Mouse (Mus musculus): ENCODE results near the gene Gm43552.
"Not testable (repeated sequence)": the region's sequence is repeated elsewhere in the genome, so short reads cannot be mapped to it uniquely, and the experiment has no call there.

Gene Gm43552

DNA sequence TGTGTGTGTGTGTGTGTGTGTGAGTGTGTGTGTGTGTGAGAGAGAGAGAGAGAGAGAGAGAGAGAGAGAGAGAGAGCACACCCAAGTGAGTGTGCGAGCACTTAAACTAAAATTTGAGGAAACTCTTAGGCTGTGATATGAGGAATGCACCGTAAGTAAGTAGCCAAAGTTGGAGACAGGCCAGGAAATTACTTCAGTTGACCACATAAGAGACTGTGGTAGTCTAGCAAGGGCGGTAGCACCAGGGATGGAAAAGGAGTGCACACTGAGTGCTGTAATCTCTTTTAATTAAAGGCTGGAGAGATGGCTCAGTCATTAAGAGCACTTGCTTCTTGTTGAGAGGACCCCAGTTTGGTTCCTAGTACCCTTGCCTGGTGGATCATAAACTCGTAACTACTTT, 2.8 kb downstream of the Gm43552 start:
- DNase-seq = no peak

DNA sequence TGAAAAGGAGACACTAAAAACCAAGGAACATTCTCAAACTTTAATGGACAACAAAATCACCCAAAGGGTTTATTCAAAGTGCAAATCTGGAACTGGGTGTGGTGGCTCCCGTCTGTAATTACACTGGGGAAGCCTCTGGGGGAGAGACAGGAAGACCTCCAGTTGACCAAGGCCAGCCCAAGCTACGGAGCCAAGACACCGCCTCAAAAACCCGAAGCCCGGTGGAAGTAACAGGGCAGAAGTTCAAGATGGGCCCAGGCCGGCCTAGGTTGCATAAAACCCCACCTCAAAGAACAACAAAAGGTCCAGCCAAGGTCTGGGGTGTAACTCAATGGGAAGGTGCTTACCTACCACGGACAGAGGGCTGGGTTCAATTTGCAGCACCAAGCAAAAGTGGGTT, 3.9 kb downstream of the Gm43552 start:
- no peak for DNase-seq

DNA sequence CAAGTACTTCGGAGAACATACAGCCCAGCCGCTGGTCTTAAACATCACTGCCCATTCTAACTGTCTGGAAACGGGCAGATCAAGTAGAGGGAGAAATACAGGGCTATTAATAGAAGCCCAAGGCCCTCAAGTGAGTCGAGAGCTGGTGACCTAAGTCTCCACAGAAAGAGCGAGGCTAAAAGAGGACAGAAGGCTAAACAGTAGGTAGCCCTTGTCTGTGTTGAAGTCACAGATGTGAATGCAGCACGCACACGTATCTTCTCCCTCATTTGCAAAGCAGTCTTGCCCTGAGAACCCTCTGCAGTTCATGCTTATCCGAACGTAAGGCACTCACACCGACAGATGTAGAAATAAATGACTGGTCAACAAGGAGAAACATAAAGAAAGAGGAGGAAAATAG, 5.3 kb downstream of the Gm43552 start:
- DNase-seq = no peak

DNA sequence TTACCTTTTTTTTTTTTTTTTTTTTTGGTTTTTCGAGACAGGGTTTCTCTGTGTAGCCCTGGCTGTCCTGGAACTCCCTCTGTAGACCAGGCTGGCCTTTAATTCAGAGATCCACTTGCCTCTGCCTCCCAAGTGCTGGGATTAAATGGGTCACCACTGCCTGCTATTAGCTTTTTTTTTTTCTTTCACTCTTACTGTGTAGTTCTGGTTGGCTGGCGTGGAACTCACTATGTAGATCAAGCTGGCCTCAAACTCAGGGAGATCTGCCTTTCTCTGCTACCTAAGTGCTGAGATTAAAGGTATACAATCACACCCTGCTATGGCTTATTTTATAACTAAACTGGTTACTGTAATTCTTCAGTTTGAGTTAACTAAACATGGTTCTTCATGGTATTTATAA, 6.1 kb downstream of the Gm43552 start:
- no peak for DNase-seq

DNA sequence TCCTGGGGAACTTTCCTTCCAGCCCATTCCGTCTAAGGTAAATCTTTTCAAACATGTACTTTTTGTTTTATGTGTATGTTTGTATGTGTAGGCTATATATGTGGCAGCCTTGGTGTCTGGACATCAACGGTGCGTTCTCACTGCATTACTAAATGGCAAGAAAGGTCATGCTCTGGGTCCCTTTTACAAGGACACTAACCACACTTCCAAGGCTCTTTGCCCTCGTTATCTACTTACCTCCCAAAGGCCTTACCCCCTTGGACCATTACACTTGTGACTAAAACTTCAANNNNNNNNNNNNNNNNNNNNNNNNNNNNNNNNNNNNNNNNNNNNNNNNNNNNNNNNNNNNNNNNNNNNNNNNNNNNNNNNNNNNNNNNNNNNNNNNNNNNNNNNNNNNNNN, 9.6 kb downstream of the Gm43552 start:
- DNase-seq = no peak

DNA sequence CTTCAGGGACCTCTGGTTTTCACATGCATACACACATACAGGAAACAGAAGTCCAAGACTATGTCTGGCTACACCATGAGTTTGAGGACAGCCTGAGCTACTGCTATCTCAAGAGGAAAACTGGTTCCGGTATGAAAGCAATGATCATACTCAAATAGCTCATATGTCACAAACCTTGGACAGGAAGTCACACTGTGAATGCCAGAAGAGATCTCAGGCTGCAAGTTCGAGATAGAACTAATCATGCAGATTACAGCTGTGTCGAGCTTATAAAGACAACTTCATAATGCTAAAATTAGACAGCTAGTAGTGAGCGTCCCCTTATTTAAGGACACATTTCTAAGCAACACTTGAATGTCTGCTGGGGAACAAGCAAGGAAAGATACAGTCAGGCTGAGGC, 12.1 kb downstream of the Gm43552 start:
- no peak for DNase-seq

DNA sequence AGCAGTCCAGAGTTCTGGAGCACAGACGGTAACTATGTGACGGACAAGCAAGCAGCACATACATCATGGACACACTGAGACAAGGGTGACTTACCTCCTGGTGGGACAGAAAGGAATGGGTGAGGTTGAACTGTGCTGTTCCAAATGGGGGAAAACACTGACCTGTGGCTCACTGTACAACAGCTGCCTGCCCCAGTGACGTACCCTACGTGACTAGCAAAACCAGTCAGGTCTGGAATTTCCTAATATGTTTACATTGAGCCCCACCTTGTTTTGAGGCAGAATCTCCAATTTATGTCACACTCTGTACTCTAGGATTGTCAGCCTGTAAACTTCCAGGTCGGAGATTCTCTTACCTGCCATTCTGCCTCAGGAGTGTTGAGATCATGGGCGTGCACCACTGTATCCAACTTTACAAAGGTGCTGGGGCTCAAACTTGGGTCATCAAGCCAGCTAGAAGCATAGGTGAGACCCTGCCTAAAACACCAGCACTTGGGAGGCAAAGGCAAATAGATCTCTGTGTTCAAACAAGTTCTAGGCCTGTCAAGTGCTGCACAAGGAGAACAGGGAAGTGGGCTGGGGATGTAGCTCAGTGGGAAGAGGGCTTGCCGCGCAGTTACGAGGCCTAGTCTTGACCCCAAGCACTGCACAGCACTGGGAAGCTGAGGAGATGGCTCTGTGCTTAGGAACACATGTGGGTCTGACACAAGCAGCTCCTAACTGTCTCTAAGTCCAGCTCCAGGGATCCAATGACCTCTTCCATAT, 12.8 kb downstream of the Gm43552 start:
- no peak for DNase-seq

DNA sequence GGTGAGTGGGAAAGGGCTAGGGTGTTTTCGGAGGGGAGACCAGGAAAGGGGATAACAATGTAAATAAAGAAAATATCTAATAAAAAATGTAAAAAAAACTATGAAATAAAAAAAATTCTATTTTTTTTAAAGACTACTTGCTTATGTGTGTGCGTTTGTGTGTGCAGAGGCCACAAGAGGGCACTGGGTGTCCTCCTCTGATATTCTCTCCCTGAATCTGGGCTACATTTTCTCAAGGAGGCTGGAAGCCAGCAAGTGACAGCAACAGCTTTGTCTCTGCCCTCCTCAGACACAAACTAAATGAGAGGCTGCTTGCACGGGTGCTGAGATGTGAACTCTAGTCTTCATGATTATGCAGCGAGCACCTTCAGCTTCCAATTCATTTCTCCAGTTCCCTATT, 14.4 kb downstream of the Gm43552 start:
- DNase-seq = no peak

DNA sequence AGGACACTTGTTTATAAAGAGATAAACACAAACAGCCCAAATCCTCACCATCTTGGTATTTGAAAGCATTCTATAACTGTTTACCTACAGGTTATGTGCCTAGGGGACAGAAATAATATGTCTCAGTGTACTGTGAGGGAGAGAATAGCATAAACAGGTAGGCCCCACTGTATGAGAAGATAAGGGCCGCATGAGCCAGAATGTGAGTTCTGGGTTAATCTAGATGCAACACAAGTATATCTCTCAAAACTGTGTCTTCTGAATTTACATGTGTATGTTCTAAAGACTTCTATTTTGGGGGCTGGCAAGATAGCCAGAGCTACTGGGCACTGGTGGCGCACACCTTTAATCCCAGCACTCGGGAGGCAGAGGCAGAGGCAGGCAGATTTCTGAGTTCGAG, 15.9 kb downstream of the Gm43552 start:
- DNase-seq = not testable (repeated sequence)

DNA sequence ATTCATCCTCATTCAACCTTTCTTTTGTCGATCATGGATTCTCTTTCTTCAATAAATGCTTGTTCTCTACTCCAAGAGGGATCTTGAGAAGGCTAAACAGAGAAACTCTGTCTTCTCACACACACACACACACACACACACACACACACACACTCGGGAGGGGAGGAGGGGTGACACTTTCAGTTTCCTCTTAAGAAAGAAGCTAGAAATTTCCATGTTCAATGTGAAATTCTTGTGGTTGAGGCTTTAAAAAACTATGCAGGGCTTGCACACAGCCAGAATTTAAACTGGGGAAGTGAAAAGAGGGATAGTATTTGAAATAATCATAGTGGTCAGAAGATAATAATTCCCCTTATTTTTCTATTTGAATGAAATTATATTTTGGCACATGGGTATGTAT, 16.8 kb downstream of the Gm43552 start:
- DNase-seq = no peak

DNA sequence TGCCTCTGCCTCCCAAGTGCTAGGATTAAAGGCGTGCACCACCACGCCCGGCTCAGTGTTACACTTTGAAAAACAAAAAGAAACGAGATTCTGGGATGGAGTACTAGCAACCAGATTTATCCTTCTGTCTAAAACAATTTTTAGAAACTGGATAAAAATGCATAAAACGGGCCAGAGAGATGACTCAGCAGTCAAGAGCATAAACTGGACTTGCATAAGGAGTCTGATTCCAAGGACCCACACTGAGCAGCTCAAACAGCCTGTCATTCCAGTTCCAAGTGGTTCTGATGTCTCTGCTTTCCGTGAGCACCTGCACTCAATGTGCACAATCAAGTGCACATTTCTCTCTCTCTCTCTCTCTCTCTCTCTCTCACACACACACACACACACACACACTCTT, 22.9 kb downstream of the Gm43552 start:
- no peak for DNase-seq

DNA sequence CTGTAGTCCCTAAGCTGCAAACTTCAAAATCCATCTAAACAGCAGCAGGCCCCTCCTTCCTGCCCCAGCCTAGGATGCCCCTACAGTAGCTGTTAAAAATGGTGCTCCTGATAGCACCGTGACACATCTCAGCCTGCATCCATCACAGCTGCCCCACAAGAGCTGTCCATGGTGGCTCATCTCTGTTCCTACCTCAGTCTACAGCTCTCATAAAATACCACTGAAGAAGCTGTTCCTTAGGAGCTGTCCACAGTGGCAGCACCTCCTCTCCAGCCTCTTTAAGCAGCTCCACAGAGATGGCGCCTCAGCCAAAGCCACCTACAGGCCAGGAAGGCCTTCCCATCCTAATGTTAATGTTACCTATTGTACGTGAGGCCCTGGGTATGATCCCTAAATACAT, 25.7 kb downstream of the Gm43552 start:
- no peak for DNase-seq

DNA sequence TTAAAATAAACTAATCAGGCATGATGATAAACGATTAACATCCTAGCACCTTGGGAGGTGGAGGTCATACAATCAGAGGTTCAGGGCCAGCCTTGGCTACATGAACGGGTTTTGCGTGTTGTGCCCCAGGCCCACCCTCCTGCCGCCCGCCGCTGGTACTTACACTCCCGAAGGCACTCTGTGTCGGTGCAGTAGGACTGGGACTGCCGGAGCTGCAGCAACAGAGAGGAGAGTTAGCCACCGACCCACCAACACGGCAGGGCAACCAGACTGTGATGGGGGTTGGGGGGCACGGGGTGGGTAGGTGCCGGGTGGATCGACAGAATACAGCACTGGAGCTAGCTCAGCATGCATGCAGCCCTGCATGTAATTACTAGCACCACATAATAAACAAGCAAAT, 32.3 kb downstream of the Gm43552 start:
- no peak for DNase-seq

DNA sequence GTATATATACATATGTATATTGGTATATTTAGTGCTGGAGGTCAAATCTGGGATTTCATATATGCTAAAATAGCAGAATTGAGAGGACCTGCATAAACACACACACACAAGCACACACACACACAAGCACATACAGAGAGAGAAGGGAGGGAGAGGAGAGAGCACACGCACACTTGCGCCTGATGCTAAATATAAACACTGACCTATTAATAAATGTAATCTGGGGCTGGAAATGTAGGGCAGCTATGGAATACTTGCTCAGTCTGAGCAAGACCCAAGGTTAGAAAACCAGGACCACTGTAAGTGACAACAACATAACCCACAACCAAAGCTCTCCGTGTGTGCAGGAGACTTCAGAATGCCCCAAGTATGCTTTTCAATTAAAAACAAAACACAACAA, 33.2 kb downstream of the Gm43552 start:
- no peak for DNase-seq

DNA sequence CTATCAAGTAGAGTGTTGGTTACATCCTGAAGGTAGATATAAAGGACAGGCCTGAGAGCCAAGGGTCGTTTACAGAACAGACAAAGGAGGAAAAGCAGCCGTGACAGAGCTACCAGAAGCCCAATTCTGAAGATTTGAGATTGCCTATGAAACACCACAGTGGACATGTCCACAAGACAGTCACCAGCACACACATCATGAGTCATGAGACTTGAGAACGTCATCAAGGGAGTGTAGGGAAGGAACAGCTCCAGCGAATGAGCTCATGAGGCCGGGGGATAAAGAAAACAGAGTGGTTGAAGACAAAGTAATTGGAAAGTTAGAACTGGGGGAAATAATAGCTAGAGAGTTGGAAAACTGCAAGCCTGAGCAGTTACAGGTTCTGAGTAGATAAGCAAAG, 34.8 kb downstream of the Gm43552 start:
- no peak for DNase-seq

DNA sequence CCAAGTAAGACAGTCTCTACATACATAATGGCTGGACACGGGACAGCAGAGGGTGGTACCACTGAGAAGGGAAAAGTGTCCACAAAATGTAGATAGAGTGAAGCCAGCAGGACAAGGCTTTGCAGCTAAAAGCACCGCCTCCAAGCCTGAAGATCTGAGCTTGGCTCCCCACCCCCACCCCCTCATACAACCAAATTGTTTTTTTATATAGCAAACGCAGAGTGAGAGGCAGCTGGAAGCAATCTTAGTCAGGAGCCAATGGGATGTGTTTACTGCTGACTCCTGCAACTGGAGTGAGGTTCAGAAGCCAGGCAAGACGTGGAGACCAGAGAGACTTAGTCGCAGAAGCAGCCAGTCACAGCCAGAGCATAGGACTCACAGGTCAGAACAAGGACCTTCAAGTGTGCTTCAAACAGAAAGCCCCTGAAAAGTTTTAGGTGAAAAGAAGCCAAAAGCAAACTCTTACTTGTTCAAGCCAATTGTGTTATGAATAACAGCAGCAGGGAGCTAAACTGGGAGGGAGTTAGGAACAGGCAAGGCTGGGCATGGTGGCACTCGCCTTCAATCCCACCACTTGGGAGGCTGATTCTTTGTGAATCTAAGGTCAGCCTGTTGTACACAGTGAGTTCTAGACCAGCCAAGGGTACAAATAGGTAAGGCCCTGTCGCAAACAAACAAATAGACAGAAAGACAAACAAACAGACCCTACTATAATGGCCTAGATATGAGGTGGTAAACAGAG, 35.4 kb downstream of the Gm43552 start:
- DNase-seq = no peak

DNA sequence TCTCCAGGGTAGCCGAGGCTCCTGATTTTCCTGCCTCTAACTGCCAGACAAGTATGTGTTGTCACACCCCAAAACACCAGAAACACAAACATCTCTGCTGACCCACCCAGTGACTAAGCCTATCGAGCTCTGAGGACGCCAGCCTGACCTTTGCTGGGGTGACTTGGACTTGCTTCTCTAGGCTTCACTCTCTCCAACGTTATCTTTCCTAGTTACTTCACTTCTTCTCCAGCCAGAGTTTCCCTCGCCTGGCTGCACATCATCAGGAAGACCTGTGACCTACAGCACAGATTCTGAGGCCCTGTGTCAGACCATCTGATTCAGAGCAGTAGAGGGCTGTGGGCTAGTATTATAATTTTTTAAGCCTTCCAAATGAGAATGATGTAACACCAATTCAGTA, 37.9 kb downstream of the Gm43552 start:
- no peak for DNase-seq

DNA sequence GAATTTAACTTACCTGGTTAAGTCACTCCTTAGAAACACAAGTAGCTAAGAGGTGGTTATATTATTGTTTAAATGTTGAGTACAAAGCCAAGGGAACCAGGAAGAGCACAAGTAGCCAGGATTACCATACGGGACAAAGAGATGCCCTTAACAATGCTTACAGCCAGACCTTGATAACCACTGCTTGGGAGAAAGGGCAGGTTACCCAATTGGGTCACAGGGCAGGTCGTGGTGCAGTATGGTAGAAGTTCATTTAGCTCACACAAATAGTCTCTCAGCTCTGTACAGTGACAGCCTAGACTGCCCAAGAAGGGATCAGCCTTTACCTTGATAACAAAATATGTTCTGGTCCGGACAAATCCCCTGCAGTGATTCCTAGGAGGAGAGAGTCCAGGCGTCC, 43.7 kb downstream of the Gm43552 start:
- DNase-seq = no peak

DNA sequence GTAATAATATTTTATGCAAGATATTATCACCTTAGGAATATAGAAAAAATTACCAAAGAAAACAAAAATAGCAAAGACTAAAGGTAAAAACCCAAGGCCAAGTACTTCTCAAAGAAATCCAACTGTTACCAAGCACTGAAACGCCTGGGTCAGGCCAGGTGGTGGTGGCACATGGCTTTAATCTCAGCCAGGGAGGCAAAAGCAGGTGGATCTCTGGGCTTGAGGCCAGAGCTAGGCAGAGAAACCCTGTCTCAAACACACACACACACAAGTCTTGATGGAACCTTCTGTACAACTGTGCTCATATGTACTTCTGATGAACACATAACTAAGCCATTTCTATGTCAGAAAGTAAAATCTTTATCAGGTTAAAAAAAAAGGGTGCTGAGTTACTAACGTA, 44.8 kb downstream of the Gm43552 start:
- DNase-seq = peak; percentile 79

DNA sequence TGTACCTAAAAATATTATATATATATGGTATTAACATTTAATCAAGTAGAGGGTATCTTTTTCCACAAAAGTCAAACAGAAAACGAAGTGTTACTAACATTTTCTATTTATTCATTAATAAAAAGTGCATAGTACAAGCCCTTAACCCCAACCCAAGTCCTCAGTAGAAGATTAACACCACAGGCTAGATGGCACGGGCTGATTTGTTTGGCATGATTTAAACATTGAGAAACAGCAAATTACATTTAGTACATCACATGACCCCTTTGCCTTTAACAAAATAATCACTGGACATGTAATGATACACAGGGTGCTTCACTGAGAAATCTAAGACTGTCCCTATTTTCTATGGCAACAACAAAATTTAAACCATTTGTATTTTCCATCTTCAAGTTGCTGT, 45.9 kb downstream of the Gm43552 start:
- DNase-seq = no peak

DNA sequence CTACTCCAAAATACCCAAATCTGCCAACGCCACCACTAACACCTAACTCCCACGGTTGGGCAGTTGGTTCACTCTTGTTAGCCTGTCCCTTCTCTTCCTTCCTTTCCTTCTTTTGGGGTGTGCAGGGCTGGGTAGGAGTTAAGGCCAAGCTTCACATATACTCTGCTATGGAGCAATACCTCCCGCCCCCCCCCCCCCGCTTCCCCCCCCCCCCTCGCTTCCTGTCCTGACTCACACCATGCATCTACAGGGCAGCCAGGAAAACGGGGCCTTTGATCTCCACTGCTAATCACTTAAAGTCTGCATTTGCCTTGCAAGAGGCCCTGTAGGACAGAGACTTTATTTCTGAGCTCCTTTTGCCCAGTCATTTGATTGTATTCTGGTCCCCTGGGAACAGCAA, 47.7 kb downstream of the Gm43552 start:
- no peak for DNase-seq

DNA sequence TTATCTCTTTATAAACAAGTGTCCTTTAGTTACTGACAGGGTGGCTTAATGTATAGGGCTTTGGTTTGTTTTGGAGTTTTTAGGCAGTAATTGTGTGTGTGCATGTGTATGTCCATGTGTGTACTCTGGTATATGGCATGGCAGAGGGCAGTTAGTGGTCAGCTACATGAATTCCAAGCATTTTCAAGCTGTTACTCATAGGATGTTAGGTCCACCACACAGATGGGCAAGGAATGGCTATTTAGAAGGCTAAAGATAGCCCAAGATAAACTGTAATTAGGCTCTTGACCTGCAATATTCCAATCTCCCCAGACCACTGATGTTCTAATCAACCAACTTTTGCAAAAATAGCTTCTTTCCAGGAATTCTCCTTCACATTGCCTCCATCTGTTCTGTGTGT, 54.6 kb downstream of the Gm43552 start:
- no peak for DNase-seq

DNA sequence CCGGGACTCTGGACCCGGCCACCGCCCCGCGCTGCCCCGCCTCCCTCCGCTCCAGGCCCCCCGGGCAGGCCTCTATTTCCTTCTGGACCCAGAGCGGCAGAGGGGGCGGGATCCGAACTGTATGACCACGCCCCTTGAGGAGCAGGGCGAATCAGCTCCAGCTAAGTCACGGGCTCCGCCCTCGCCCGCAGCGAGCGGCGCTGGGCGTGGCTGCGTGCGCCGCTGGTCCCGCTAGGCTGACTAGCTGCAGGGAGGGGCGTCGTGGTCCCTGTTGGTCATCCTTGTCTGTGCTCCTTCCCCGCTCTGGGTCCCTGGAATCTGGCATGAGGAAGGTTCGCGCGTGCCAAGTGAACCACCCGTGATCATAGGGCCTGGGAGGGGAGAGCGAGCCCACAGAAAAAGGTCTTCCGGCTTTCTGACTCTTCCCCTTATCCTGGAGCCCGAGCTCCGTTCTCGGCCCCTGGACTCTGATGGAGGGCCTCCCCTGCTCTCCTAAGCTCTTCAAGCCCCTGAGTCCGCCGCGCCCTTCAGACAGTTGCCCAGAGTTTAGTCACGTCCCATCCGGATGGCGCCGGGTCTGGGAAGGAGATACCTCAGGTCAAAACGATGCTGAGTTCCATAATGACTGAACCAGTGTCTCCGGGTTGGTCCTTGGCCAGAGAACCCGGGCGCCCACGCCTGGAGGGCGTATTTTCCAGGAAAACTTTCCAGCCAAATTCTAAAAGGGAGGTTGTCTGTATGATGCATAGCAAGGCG, 56.6 kb downstream of the Gm43552 start, which contains the start of gene Ugdh:
Ugdh (minus strand) TSS at position 144 of the 756 bp plus-strand sequence.
- peak; percentile 97 for DNase-seq

DNA sequence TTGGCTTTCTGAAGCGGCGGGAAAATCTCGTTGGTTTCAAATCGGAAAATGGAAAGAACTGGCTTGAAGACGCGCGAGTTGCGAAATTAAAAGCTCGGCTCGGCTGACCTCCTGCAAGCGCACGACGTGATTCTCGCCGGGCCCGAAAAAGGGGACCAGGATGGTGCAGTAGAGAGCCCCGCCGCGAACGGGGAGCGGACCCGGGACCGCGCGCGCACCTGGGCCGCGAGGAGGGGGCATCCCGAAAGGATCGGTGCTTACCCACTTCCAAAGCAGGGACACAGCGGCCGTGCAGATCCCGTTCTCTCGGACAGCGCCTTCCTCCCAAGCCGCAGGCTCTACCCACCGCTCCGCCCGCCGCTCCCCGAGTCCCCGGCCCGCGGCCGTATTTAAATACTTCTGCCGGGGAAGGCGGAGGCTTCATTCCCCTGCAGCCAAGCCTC, 57.2 kb downstream of the Gm43552 start:
- no peak for DNase-seq
